Mouse (Mus musculus): ENCODE measurements around the gene Ms4a18. TPM values are rescaled to one million over a fixed set of nuclear protein-coding genes. Genes with fewer than 3 reads are reported as not detected.

Ms4a18 gene
- polyA plus RNA-seq, 1 experiment, result 0.38 TPM

GRCm38 (mm10) chr19:10948416-10948815 lies 69.4 kb downstream of the Ms4a18 start:
- no peak overlapping the region for H3K27ac ChIP-seq (ENCODE audit: control insufficient read depth, insufficient read depth, low read length)
- under 1% methylated on average over 20 of the region's 20 CpGs for WGBS

GRCm38 (mm10) chr19:10947219-10947618 lies 70.6 kb downstream of the Ms4a18 start:
- no peak overlapping the region for H3K4me3 ChIP-seq (ENCODE audit: control insufficient read depth, insufficient read depth, low read length)
- 92% methylated on average over 5 of the region's 5 CpGs for WGBS
- no peak for DNase-seq
- TF ChIP-seq CTCF (IDR thresholded peaks at IDR 0.05; ENCODE audit: borderline replicate concordance, control insufficient read depth, extremely low read depth, insufficient read depth, low read length, poor library complexity) (no peak), POLR2A (IDR thresholded peaks at IDR 0.05; ENCODE audit: control insufficient read depth, extremely low read depth, insufficient read depth, low read length, poor library complexity) (no peak)
- H3K27me3 ChIP-seq (ENCODE audit: control insufficient read depth, insufficient read depth, low read length), result no peaks in the 10 kb centered on the region; the same call in 1 of the 2 replicates
- no peaks in the 10 kb centered on the region for H3K36me3 ChIP-seq (ENCODE audit: control insufficient read depth, insufficient read depth, low read length)
- no peak overlapping the region for H3K27ac ChIP-seq (ENCODE audit: control insufficient read depth, insufficient read depth, low read length)
- peaks cover 11% of the 10 kb centered on the region for H3K4me1 ChIP-seq (replicated peaks; ENCODE audit: control insufficient read depth, insufficient read depth, low read length)

More at GRCm38 (mm10) chr19:10948416-10948815, 69.4 kb downstream of the Ms4a18 start:
- TF ChIP-seq POLR2A (IDR thresholded peaks at IDR 0.05; ENCODE audit: control insufficient read depth, extremely low read depth, insufficient read depth, low read length, poor library complexity) (no peak), CTCF (IDR thresholded peaks at IDR 0.05; ENCODE audit: borderline replicate concordance, control insufficient read depth, extremely low read depth, insufficient read depth, low read length, poor library complexity) (no peak)
- Histone ChIP-seq H3K4me1 (replicated peaks; ENCODE audit: control insufficient read depth, insufficient read depth, low read length) (peaks cover 11% of the 10 kb centered on the region), H3K36me3 (ENCODE audit: control insufficient read depth, insufficient read depth, low read length) (no peaks in the 10 kb centered on the region), H3K27me3 (ENCODE audit: control insufficient read depth, insufficient read depth, low read length) (no peaks in the 10 kb centered on the region; the same call in 1 of the 2 replicates), H3K4me3 (ENCODE audit: control insufficient read depth, insufficient read depth, low read length) (peak overlapping the region; percentile 62)
- DNase-seq, result peak; percentile 15

Other genes starting within 250 kb of the Ms4a18 start
- gene Cd6, start 188.0 kb downstream of the Ms4a18 start, polyA plus RNA-seq (2012; rRNA removed), result 317 and 321 TPM in 2 replicates
- gene Slc15a3, start 178.3 kb downstream of the Ms4a18 start, polyA plus RNA-seq (2012; rRNA removed), result 26.1 and 29.7 TPM in 2 replicates
- gene Tmem132a, start 148.1 kb downstream of the Ms4a18 start, polyA plus RNA-seq (2012; rRNA removed), result 10.4 and 11.0 TPM in 2 replicates
- 64.9 and 71.8 TPM in 2 replicates for gene Tmem109, start 136.0 kb downstream of the Ms4a18 start, polyA plus RNA-seq (2012; rRNA removed)
- gene Prpf19, start 122.8 kb downstream of the Ms4a18 start, polyA plus RNA-seq (2012; rRNA removed), result 349 and 357 TPM in 2 replicates
- gene Zp1, start 97.4 kb downstream of the Ms4a18 start, polyA plus RNA-seq (2012; rRNA removed), result 0.23 and 0.33 TPM in 2 replicates
- gene Ptgdr2, start 80.9 kb downstream of the Ms4a18 start, polyA plus RNA-seq (2012; rRNA removed), result 0.73 and 1.0 TPM in 2 replicates
- gene Ccdc86, start 68.8 kb downstream of the Ms4a18 start, polyA plus RNA-seq (2012; rRNA removed), result 5.8 and 8.8 TPM in 2 replicates
- gene Ms4a10, start 43.4 kb downstream of the Ms4a18 start, polyA plus RNA-seq (2012; rRNA removed), result 1.8 and 2.8 TPM in 2 replicates
- not detected in 2 replicates for gene Ms4a15, start 24.8 kb downstream of the Ms4a18 start, polyA plus RNA-seq (2012; rRNA removed)
- gene Ms4a8a, start 63.1 kb upstream of the Ms4a18 start, polyA plus RNA-seq (2012; rRNA removed), result 0.70 and 1.8 TPM in 2 replicates
- 0.24 TPM in 1 of 2 replicates, not detected in the other for gene 1700017D01Rik, start 112.8 kb upstream of the Ms4a18 start, polyA plus RNA-seq (2012; rRNA removed)
- gene 1700025F22Rik, start 147.3 kb upstream of the Ms4a18 start, polyA plus RNA-seq (2012; rRNA removed), result not detected in 2 replicates
- not detected in 2 replicates for gene Ms4a13, start 178.7 kb upstream of the Ms4a18 start, polyA plus RNA-seq (2012; rRNA removed)
- gene Ms4a12, start 214.4 kb upstream of the Ms4a18 start, polyA plus RNA-seq (2012; rRNA removed), result not detected in 2 replicates
- 1.6 and 1.8 TPM in 2 replicates for gene Ms4a1, start 248.2 kb upstream of the Ms4a18 start, polyA plus RNA-seq (2012; rRNA removed)